Mouse (Mus musculus): Measurements from ENCODE around the gene Adamts2. TPM values are rescaled to one million over a fixed set of nuclear protein-coding genes. Genes with fewer than 3 reads are reported as not detected.

The Adamts2 gene
- polyA plus RNA-seq, 1 experiment: 3.0 TPM

GRCm38 (mm10) chr11:50717381-50717897 is 115.6 kb downstream of the Adamts2 start:
- 80% methylated on average over 12 of the region's 12 CpGs for WGBS
- Histone ChIP-seq H3K4me3 (replicated peaks; ENCODE audit: control insufficient read depth, low read depth, low read length) (no peak overlapping the region), H3K4me1 (ENCODE audit: control insufficient read depth, insufficient read depth, low read length) (no peaks in the 10 kb centered on the region; the same call in 1 of the 2 replicates), H3K27ac (ENCODE audit: control insufficient read depth, insufficient read depth, low read depth, low read length, poor library complexity) (no peak overlapping the region)
- TF ChIP-seq CTCF (IDR thresholded peaks at IDR 0.05; ENCODE audit: control insufficient read depth, insufficient read depth, low read length): no peak
- TF ChIP-seq POLR2A (IDR thresholded peaks at IDR 0.05; ENCODE audit: borderline replicate concordance, control insufficient read depth, low read depth, low read length): no peak

- WGBS: 66% methylated on average over 6 of the region's 6 CpGs
- no peak for TF ChIP-seq CTCF (IDR thresholded peaks at IDR 0.05; ENCODE audit: control insufficient read depth, insufficient read depth, low read length)
- no peak for TF ChIP-seq POLR2A (IDR thresholded peaks at IDR 0.05; ENCODE audit: borderline replicate concordance, control insufficient read depth, low read depth, low read length)
- no peaks in the 10 kb centered on the region; the same call in 1 of the 2 replicates for H3K4me1 ChIP-seq (ENCODE audit: control insufficient read depth, insufficient read depth, low read length)
Measured at GRCm38 (mm10) chr11:50718862-50719261, 117.0 kb downstream of the Adamts2 start.

GRCm38 (mm10) chr11:50720421-50720820 is 118.5 kb downstream of the Adamts2 start:
- no peaks in the 10 kb centered on the region; the same call in 1 of the 2 replicates for H3K4me1 ChIP-seq (ENCODE audit: control insufficient read depth, insufficient read depth, low read length)
- TF ChIP-seq CTCF (IDR thresholded peaks at IDR 0.05; ENCODE audit: control insufficient read depth, insufficient read depth, low read length): no peak
- TF ChIP-seq POLR2A (IDR thresholded peaks at IDR 0.05; ENCODE audit: borderline replicate concordance, control insufficient read depth, low read depth, low read length): no peak
- H3K27ac ChIP-seq (ENCODE audit: control insufficient read depth, insufficient read depth, low read depth, low read length, poor library complexity): no peak overlapping the region
- WGBS: 79% methylated on average over 6 of the region's 6 CpGs
- H3K4me3 ChIP-seq (replicated peaks; ENCODE audit: control insufficient read depth, low read depth, low read length): no peak overlapping the region

More at GRCm38 (mm10) chr11:50718862-50719261, 117.0 kb downstream of the Adamts2 start:
- no peak overlapping the region for H3K4me3 ChIP-seq (replicated peaks; ENCODE audit: control insufficient read depth, low read depth, low read length)
- no peak overlapping the region for H3K27ac ChIP-seq (ENCODE audit: control insufficient read depth, insufficient read depth, low read depth, low read length, poor library complexity)

GRCm38 (mm10) chr11:50720856-50721550 is 119.1 kb downstream of the Adamts2 start:
- TF ChIP-seq CTCF (IDR thresholded peaks at IDR 0.05; ENCODE audit: control insufficient read depth, insufficient read depth, low read length) (no peak), POLR2A (IDR thresholded peaks at IDR 0.05; ENCODE audit: borderline replicate concordance, control insufficient read depth, low read depth, low read length) (no peak)
- H3K4me3 ChIP-seq (replicated peaks; ENCODE audit: control insufficient read depth, low read depth, low read length): no peak overlapping the region
- 49% methylated on average over 12 of the region's 12 CpGs for WGBS
- H3K4me1 ChIP-seq (ENCODE audit: control insufficient read depth, insufficient read depth, low read length): no peaks in the 10 kb centered on the region; the same call in 1 of the 2 replicates
- H3K27ac ChIP-seq (ENCODE audit: control insufficient read depth, insufficient read depth, low read depth, low read length, poor library complexity): no peak overlapping the region

- H3K4me1 ChIP-seq (ENCODE audit: control insufficient read depth, insufficient read depth, low read length): no peaks in the 10 kb centered on the region
- no peak for TF ChIP-seq POLR2A (IDR thresholded peaks at IDR 0.05; ENCODE audit: borderline replicate concordance, control insufficient read depth, low read depth, low read length)
- TF ChIP-seq CTCF (IDR thresholded peaks at IDR 0.05; ENCODE audit: control insufficient read depth, insufficient read depth, low read length): no peak
- 61% methylated on average over 4 of the region's 4 CpGs for WGBS
- no peak overlapping the region for H3K4me3 ChIP-seq (replicated peaks; ENCODE audit: control insufficient read depth, low read depth, low read length)
- H3K27ac ChIP-seq (ENCODE audit: control insufficient read depth, insufficient read depth, low read depth, low read length, poor library complexity): no peak overlapping the region
Measured at GRCm38 (mm10) chr11:50725595-50725994, 123.7 kb downstream of the Adamts2 start.

GRCm38 (mm10) chr11:50726035-50726434 is 124.2 kb downstream of the Adamts2 start:
- 66% methylated on average over 5 of the region's 5 CpGs for WGBS
- H3K27ac ChIP-seq (ENCODE audit: control insufficient read depth, insufficient read depth, low read depth, low read length, poor library complexity): no peak overlapping the region
- TF ChIP-seq CTCF (IDR thresholded peaks at IDR 0.05; ENCODE audit: control insufficient read depth, insufficient read depth, low read length): no peak
- TF ChIP-seq POLR2A (IDR thresholded peaks at IDR 0.05; ENCODE audit: borderline replicate concordance, control insufficient read depth, low read depth, low read length): no peak
- no peaks in the 10 kb centered on the region for H3K4me1 ChIP-seq (ENCODE audit: control insufficient read depth, insufficient read depth, low read length)
- H3K4me3 ChIP-seq (replicated peaks; ENCODE audit: control insufficient read depth, low read depth, low read length): no peak overlapping the region

GRCm38 (mm10) chr11:50733146-50733545 is 131.3 kb downstream of the Adamts2 start:
- TF ChIP-seq POLR2A (IDR thresholded peaks at IDR 0.05; ENCODE audit: borderline replicate concordance, control insufficient read depth, low read depth, low read length): no peak
- no peak for TF ChIP-seq CTCF (IDR thresholded peaks at IDR 0.05; ENCODE audit: control insufficient read depth, insufficient read depth, low read length)
- H3K4me3 ChIP-seq (replicated peaks; ENCODE audit: control insufficient read depth, low read depth, low read length): no peak overlapping the region
- no peak overlapping the region for H3K27ac ChIP-seq (ENCODE audit: control insufficient read depth, insufficient read depth, low read depth, low read length, poor library complexity)
- WGBS: 53% methylated on average over 3 of the region's 3 CpGs
- no peaks in the 10 kb centered on the region for H3K4me1 ChIP-seq (ENCODE audit: control insufficient read depth, insufficient read depth, low read length)

- 66% methylated on average over 4 of the region's 4 CpGs for WGBS
Measured at GRCm38 (mm10) chr11:50734129-50734528, 132.2 kb downstream of the Adamts2 start.

More at GRCm38 (mm10) chr11:50734129-50734528, 132.2 kb downstream of the Adamts2 start:
- Histone ChIP-seq H3K4me3 (replicated peaks; ENCODE audit: control insufficient read depth, low read depth, low read length) (no peak overlapping the region), H3K4me1 (ENCODE audit: control insufficient read depth, insufficient read depth, low read length) (no peaks in the 10 kb centered on the region), H3K27ac (ENCODE audit: control insufficient read depth, insufficient read depth, low read depth, low read length, poor library complexity) (no peak overlapping the region)
- TF ChIP-seq CTCF (IDR thresholded peaks at IDR 0.05; ENCODE audit: control insufficient read depth, insufficient read depth, low read length): no peak
- TF ChIP-seq POLR2A (IDR thresholded peaks at IDR 0.05; ENCODE audit: borderline replicate concordance, control insufficient read depth, low read depth, low read length): no peak

Data from bone marrow, adult 2 months (tissue).